Comparison of ENCODE assay signal across 9 mouse cellular contexts in genomic region chr2:169928447-169929120, GRCm38 (mm10).
DNase-seq lines count a peak whose midpoint lies in the region; ATAC-seq and TF ChIP-seq lines count a peak whose summit lies in the region.
"Had no signal": no experiment of that assay in that cellular context is flagged by ENCODE, and none has a peak within 500 bp of the region (broad histone marks: within the 10 kb centered on the region; RNA-seq: fewer than 3 reads in every experiment).

No protein-coding gene starts in this region.

- H3K27me3 ChIP-seq in hindbrain, embryonic 13.5 days: no peaks in the 10 kb centered on the region
- peaks cover 6% of the 10 kb centered on the region; the same call in 1 of the 2 replicates for H3K27me3 ChIP-seq in hindbrain, embryonic 10.5 days (ENCODE audit: insufficient read depth, poor library complexity, severe bottlenecking)
- H3K27me3 ChIP-seq in cerebellum, adult 2 months (ENCODE audit: control insufficient read depth, insufficient read depth, low read length): no peaks in the 10 kb centered on the region; the same call in 1 of the 2 replicates

- WGBS in hindbrain, embryonic 13.5 days: 52% methylated on average over 14 of the region's 14 CpGs
- 75% methylated on average over 14 of the region's 14 CpGs for WGBS in hindbrain, embryonic 10.5 days
- WGBS in cerebellum, adult 2 months: 19% methylated on average over 14 of the region's 14 CpGs

- DNase-seq in hindbrain, embryonic 10.5 days (ENCODE audit: low spot score): no peak
- DNase-seq in urinary bladder, postnatal 14 days (ENCODE audit: low spot score): peak; percentile 52
- no peak for DNase-seq in urinary bladder, adult 2 months (ENCODE audit: low spot score)
- peak; percentile 80 to 84 for DNase-seq in lung, adult 18-20 months
- no peak for DNase-seq in layer of hippocampus, adult 9-11 months
- no peak for DNase-seq in cerebellum, adult 2 months
- DNase-seq in gastrocnemius, adult 18-20 months (ENCODE audit: low spot score): no peak

- H3K4me2 ChIP-seq in hindbrain, embryonic 13.5 days: no peak overlapping the region

- H3K27ac ChIP-seq in hindbrain, embryonic 13.5 days: peak overlapping the region; percentile 25; the same call in 1 of the 2 replicates
- no peak overlapping the region for H3K27ac ChIP-seq in hindbrain, embryonic 10.5 days
- H3K27ac ChIP-seq in cerebellum, adult 2 months (ENCODE audit: insufficient read depth, low read length): no peak overlapping the region
- H3K27ac ChIP-seq: heart, adult 2 months had no signal

- H3K4me1 ChIP-seq in hindbrain, embryonic 13.5 days (replicated peaks): peaks cover 22% of the 10 kb centered on the region
- H3K4me1 ChIP-seq in hindbrain, embryonic 10.5 days (replicated peaks): peaks cover 13% of the 10 kb centered on the region
- H3K4me1 ChIP-seq in cerebellum, adult 2 months (ENCODE audit: control insufficient read depth, insufficient read depth, low read length): peaks cover 3% of the 10 kb centered on the region

- no peak overlapping the region for H3K4me3 ChIP-seq in hindbrain, embryonic 13.5 days
- no peak overlapping the region for H3K4me3 ChIP-seq in hindbrain, embryonic 10.5 days
- H3K4me3 ChIP-seq in cerebellum, adult 2 months (replicated peaks; ENCODE audit: insufficient read depth, low read depth, low read length): no peak overlapping the region
- H3K4me3 ChIP-seq: heart, adult 2 months had no signal

- TF ChIP-seq POLR2A in cerebellum, adult 2 months (IDR thresholded peaks at IDR 0.05; ENCODE audit: borderline replicate concordance, insufficient read depth, low read length): no peak

- TF ChIP-seq CTCF in cerebellum, adult 2 months (IDR thresholded peaks at IDR 0.05; ENCODE audit: borderline replicate concordance, insufficient read depth, low read depth, low read length): no peak

- peak; percentile 17; the same call in 1 of the 2 replicates for ATAC-seq in hindbrain, embryonic 13.5 days (ENCODE audit: low FRiP score)

- H3K36me3 ChIP-seq in hindbrain, embryonic 13.5 days: no peaks in the 10 kb centered on the region
- H3K36me3 ChIP-seq in hindbrain, embryonic 10.5 days: no peaks in the 10 kb centered on the region

- H3K9me3 ChIP-seq in hindbrain, embryonic 13.5 days: no peaks in the 10 kb centered on the region
- no peaks in the 10 kb centered on the region for H3K9me3 ChIP-seq in hindbrain, embryonic 10.5 days

- no peak overlapping the region for H3K9ac ChIP-seq in hindbrain, embryonic 13.5 days

Comparison
In these comparisons a context has a peak if more than half of its experiments do, and no peak if none do; other contexts are left out.
1. DNase-seq: peak in urinary bladder, postnatal 14 days (single experiment) and lung, adult 18-20 months (2 of 2); none in hindbrain, embryonic 10.5 days (single experiment), urinary bladder, adult 2 months (single experiment), layer of hippocampus, adult 9-11 months (single experiment), cerebellum, adult 2 months (0 of 2) and gastrocnemius, adult 18-20 months (single experiment).